Mouse (Mus musculus): Measurements from ENCODE around the gene Prol1. TPM values are rescaled to one million over a fixed set of nuclear protein-coding genes. Genes with fewer than 3 reads are reported as not detected.

Gene Prol1
- polyA plus RNA-seq, 1 experiment from 2014 or later, result not detected

GRCm38 (mm10) chr5:88370578-88371232, 53.6 kb downstream of the Prol1 start:
- no peak for TF ChIP-seq CTCF (IDR thresholded peaks at IDR 0.05; ENCODE audit: low read depth)
- Histone ChIP-seq H3K4me3 (ENCODE audit: low read depth, low read length) (no peak overlapping the region), H3K9me3 (ENCODE audit: control insufficient read depth) (no peaks in the 10 kb centered on the region), H3K36me3 (ENCODE audit: control insufficient read depth, insufficient read depth) (no peaks in the 10 kb centered on the region), H3K27me3 (replicated peaks; ENCODE audit: control insufficient read depth, insufficient read depth, low read length) (no peaks in the 10 kb centered on the region), H3K4me1 (replicated peaks; ENCODE audit: control insufficient read depth, insufficient read depth, low read length) (no peaks in the 10 kb centered on the region), H3K4me2 (replicated peaks; ENCODE audit: low read depth) (peak overlapping the region; percentile 30; the same call in 1 of the 2 replicates), H3K27ac (ENCODE audit: low read depth, low read length) (peak overlapping the region; percentile 57), H3K9ac (ENCODE audit: low read depth, low read length) (no peak overlapping the region)
- ATAC-seq, result peak; percentile 96
- WGBS, result 42% methylated on average over 6 of the region's 6 CpGs

GRCm38 (mm10) chr5:88372563-88372962, 55.5 kb downstream of the Prol1 start:
- no peak overlapping the region for H3K27ac ChIP-seq (ENCODE audit: low read depth, low read length)
- H3K27me3 ChIP-seq (replicated peaks; ENCODE audit: control insufficient read depth, insufficient read depth, low read length), result no peaks in the 10 kb centered on the region
- no peak overlapping the region for H3K4me2 ChIP-seq (replicated peaks; ENCODE audit: low read depth)
- no peaks in the 10 kb centered on the region for H3K36me3 ChIP-seq (ENCODE audit: control insufficient read depth, insufficient read depth)
- 40% methylated on average over 6 of the region's 6 CpGs for WGBS
- no peak overlapping the region for H3K9ac ChIP-seq (ENCODE audit: low read depth, low read length)
- no peaks in the 10 kb centered on the region for H3K4me1 ChIP-seq (replicated peaks; ENCODE audit: control insufficient read depth, insufficient read depth, low read length)
- no peak for ATAC-seq
- H3K4me3 ChIP-seq (ENCODE audit: low read depth, low read length), result no peak overlapping the region
- no peaks in the 10 kb centered on the region for H3K9me3 ChIP-seq (ENCODE audit: control insufficient read depth)
- TF ChIP-seq CTCF (IDR thresholded peaks at IDR 0.05; ENCODE audit: low read depth), result no peak

GRCm38 (mm10) chr5:88375808-88376207, 58.7 kb downstream of the Prol1 start, which contains the start of gene Amtn:
Gene Amtn (plus strand): TSS chr5:88376108.
- H3K9ac ChIP-seq (ENCODE audit: low read depth, low read length), result no peak within 1 kb of the TSS
- H3K4me3 ChIP-seq (ENCODE audit: low read depth, low read length), result no peak within 1 kb of the TSS
- H3K27ac ChIP-seq (ENCODE audit: low read depth, low read length), result no peak within 1 kb of the TSS
- no peak within 1 kb of the TSS for H3K4me2 ChIP-seq (replicated peaks; ENCODE audit: low read depth)
- H3K27me3 ChIP-seq (replicated peaks; ENCODE audit: control insufficient read depth, insufficient read depth, low read length), result no peaks in the 10 kb centered on the region
- no peaks in the 10 kb centered on the region for H3K9me3 ChIP-seq (ENCODE audit: control insufficient read depth)
- no peak for TF ChIP-seq CTCF (IDR thresholded peaks at IDR 0.05; ENCODE audit: low read depth)
- no peak for ATAC-seq
- H3K36me3 ChIP-seq (ENCODE audit: control insufficient read depth, insufficient read depth), result no peaks in the 10 kb centered on the region
- WGBS, result 74% methylated on average over 4 of the region's 4 CpGs
- H3K4me1 ChIP-seq (replicated peaks; ENCODE audit: control insufficient read depth, insufficient read depth, low read length), result no peaks in the 10 kb centered on the region

Other genes with a start within 250 kb of the Prol1 start
- not detected in 2 replicates for gene Smr2, start 230.8 kb upstream of the Prol1 start, polyA plus RNA-seq (2015; fragmentation: Nextera tagmentation; extraction: Ambion mirVana)
- gene Gm11116, start 205.8 kb upstream of the Prol1 start, polyA plus RNA-seq (2015; fragmentation: Nextera tagmentation; extraction: Ambion mirVana), result not detected in 2 replicates
- not detected in 2 replicates for gene Gm11115, start 163.2 kb upstream of the Prol1 start, polyA plus RNA-seq (2015; fragmentation: Nextera tagmentation; extraction: Ambion mirVana)
- gene Gm7714, start 48.4 kb upstream of the Prol1 start, polyA plus RNA-seq (2015; fragmentation: Nextera tagmentation; extraction: Ambion mirVana), result not detected in 2 replicates
- 0.16 TPM in 1 of 2 replicates, not detected in the other for gene Amtn, start 58.8 kb downstream of the Prol1 start, polyA plus RNA-seq (2015; fragmentation: Nextera tagmentation; extraction: Ambion mirVana)
- not detected in 2 replicates for gene Ambn, start 138.7 kb downstream of the Prol1 start, polyA plus RNA-seq (2015; fragmentation: Nextera tagmentation; extraction: Ambion mirVana)
- not detected in 2 replicates for gene Enam, start 170.7 kb downstream of the Prol1 start, polyA plus RNA-seq (2015; fragmentation: Nextera tagmentation; extraction: Ambion mirVana)
- gene Jchain, start 210.6 kb downstream of the Prol1 start, polyA plus RNA-seq (2015; fragmentation: Nextera tagmentation; extraction: Ambion mirVana), result 0.10 TPM in 1 of 2 replicates, not detected in the other
- 27.8 and 31.1 TPM in 2 replicates for gene Utp3, start 237.2 kb downstream of the Prol1 start, polyA plus RNA-seq (2015; fragmentation: Nextera tagmentation; extraction: Ambion mirVana)
- 10.8 and 12.4 TPM in 2 replicates for gene Rufy3, start 247.7 kb downstream of the Prol1 start, polyA plus RNA-seq (2015; fragmentation: Nextera tagmentation; extraction: Ambion mirVana)